Mouse (Mus musculus) limb, embryonic 15.5 days (tissue): ENCODE results near the gene Zfp3. TPM values are rescaled to one million over a fixed set of nuclear protein-coding genes. Genes with fewer than 3 reads are reported as not detected.
"Not testable (repeated sequence)": the region's sequence is repeated elsewhere in the genome, so short reads cannot be mapped to it uniquely, and the experiment has no call there.

Experiments
- ATAC-seq: fragments of 200-750 bp; cut with Nextera tagmentation; 2 replicates; pipeline ENCODE4 v1.8.0; 2017; ENCODE audit warnings: low read depth, moderate TSS enrichment; ENCODE audit not compliant: insufficient number of reproducible peaks, low FRiP score, low TSS enrichment
- H3K27ac ChIP-seq: fragments of 300-500 bp; sonication (generic); 2 replicates; pipeline ENCODE4 v1.5.1; 2015; ENCODE audit warnings: moderate library complexity, mild to moderate bottlenecking, inconsistent platforms
- H3K27me3 ChIP-seq: fragments of 300-500 bp; sonication (generic); 2 replicates; pipeline ENCODE4 v1.6.1; 2015; ENCODE audit warnings: inconsistent platforms
- H3K36me3 ChIP-seq: fragments of 300-500 bp; sonication (generic); 2 replicates; pipeline ENCODE4 v1.6.1; 2015; ENCODE audit warnings: inconsistent platforms
- H3K4me1 ChIP-seq: fragments of 300-500 bp; sonication (generic); 2 replicates; pipeline ENCODE4 v1.6.1; 2015; ENCODE audit warnings: inconsistent platforms
- H3K4me2 ChIP-seq: fragments of 300-500 bp; sonication (generic); 2 replicates; pipeline ENCODE4 v1.6.1; 2015; ENCODE audit warnings: mild to moderate bottlenecking, inconsistent platforms
- H3K4me3 ChIP-seq: fragments of 300-500 bp; sonication (generic); 2 replicates; pipeline ENCODE4 v1.5.1; 2015; ENCODE audit warnings: mild to moderate bottlenecking, inconsistent platforms
- H3K9ac ChIP-seq: fragments of 300-500 bp; sonication (generic); 2 replicates; pipeline ENCODE4 v1.6.1; 2015; ENCODE audit warnings: inconsistent platforms
- H3K9me3 ChIP-seq: fragments of 300-500 bp; sonication (generic); 2 replicates; pipeline ENCODE4 v1.6.1; 2016; ENCODE audit warnings: inconsistent platforms
- whole genome bisulfite sequencing: fragments of 180-500 bp; shearing (Covaris S2); methylation state at CpG from one replicate; pipeline ENCODE4 v1.1.7; 2015; 5-methylcytosine and 5-hydroxymethylcytosine counted together
- polyA plus RNA-seq: library from polyadenylated mRNA; unstranded; fragments of >200 nt; fragmentation: Nextera tagmentation; extraction: Ambion mirVana; gene quantifications from 2 replicates; pipeline ENCODE4 v1.2.1, GENCODE M21; 2015

Zfp3 gene
- polyA plus RNA-seq, 1 experiment from 2014 or later, result 7.3 TPM

GRCm38 (mm10) chr11:70741603-70742002 is 22.4 kb upstream of the Zfp3 start:
- no peak overlapping the region for H3K9ac ChIP-seq
- H3K4me3 ChIP-seq, result no peak overlapping the region
- no peaks in the 10 kb centered on the region for H3K27me3 ChIP-seq
- no peak overlapping the region for H3K27ac ChIP-seq
- H3K4me2 ChIP-seq, result no peak overlapping the region
- no peaks in the 10 kb centered on the region for H3K9me3 ChIP-seq
- no peak for ATAC-seq
- no peaks in the 10 kb centered on the region; the same call in 1 of the 2 replicates for H3K4me1 ChIP-seq
- no peaks in the 10 kb centered on the region for H3K36me3 ChIP-seq
- 87% methylated on average over 3 of the region's 3 CpGs for WGBS

DNA sequence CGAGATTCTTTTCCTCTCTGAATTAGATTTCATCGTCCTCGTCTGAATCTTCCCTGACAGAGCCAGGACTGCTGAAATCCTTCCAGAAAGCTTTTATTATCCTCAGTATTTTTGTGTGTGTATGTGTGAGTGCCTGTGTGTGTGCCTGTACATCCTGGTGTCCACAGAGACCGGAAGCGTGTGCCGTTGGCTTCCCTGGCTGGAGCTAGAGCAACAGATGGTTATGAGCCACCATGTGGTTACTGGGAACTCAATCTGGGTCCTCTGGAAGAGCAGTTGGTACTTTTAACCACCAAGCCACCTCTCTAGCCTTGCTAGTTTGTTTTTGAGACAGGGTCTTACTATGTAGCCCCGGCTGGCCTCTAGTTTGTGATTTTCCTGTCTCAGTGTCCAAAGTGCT is 21.9 kb upstream of the Zfp3 start:
- no peak overlapping the region for H3K4me3 ChIP-seq
- no peaks in the 10 kb centered on the region for H3K9me3 ChIP-seq
- no peaks in the 10 kb centered on the region for H3K36me3 ChIP-seq
- 76% methylated on average over 7 of the region's 7 CpGs for WGBS
- H3K9ac ChIP-seq, result no peak overlapping the region
- no peak overlapping the region for H3K4me2 ChIP-seq
- no peak for ATAC-seq
- H3K27ac ChIP-seq, result no peak overlapping the region
- H3K27me3 ChIP-seq, result no peaks in the 10 kb centered on the region
- no peaks in the 10 kb centered on the region; the same call in 1 of the 2 replicates for H3K4me1 ChIP-seq

GRCm38 (mm10) chr11:70742581-70743459 is 21.2 kb upstream of the Zfp3 start:
- no peaks in the 10 kb centered on the region for H3K27me3 ChIP-seq
- H3K36me3 ChIP-seq, result no peaks in the 10 kb centered on the region
- no peaks in the 10 kb centered on the region; the same call in 1 of the 2 replicates for H3K4me1 ChIP-seq
- no peaks in the 10 kb centered on the region for H3K9me3 ChIP-seq
- no peak overlapping the region for H3K9ac ChIP-seq
- WGBS, result 75% methylated on average over 12 of the region's 12 CpGs
- no peak overlapping the region for H3K4me2 ChIP-seq
- H3K4me3 ChIP-seq, result no peak overlapping the region
- H3K27ac ChIP-seq, result no peak overlapping the region
- ATAC-seq, result no peak

DNA sequence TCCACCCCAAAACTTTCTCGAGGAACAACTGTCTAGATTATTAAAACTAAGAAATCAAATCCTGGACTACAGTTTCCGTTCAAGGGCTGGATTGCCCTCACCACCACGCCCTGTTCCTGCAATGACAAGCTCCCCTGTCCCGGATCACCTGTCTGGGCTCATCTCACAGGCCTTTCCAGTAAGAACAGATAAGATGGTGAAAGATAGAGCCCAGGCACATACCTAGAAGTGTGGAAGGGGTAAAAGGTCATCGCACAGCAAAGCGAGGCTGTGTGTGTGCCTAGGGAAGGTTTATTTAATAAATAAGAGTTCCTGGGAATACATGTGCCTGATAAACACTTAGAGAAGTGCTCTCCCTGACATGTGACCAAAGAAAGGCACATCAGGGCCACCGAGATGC is 18.4 kb upstream of the Zfp3 start:
- H3K27ac ChIP-seq, result no peak overlapping the region
- 77% methylated on average over 7 of the region's 7 CpGs for WGBS
- H3K4me1 ChIP-seq, result no peaks in the 10 kb centered on the region; the same call in 1 of the 2 replicates
- no peaks in the 10 kb centered on the region for H3K36me3 ChIP-seq
- no peak overlapping the region for H3K9ac ChIP-seq
- H3K4me2 ChIP-seq, result no peak overlapping the region
- no peaks in the 10 kb centered on the region for H3K27me3 ChIP-seq
- H3K9me3 ChIP-seq, result no peaks in the 10 kb centered on the region
- no peak for ATAC-seq
- H3K4me3 ChIP-seq, result no peak overlapping the region

DNA sequence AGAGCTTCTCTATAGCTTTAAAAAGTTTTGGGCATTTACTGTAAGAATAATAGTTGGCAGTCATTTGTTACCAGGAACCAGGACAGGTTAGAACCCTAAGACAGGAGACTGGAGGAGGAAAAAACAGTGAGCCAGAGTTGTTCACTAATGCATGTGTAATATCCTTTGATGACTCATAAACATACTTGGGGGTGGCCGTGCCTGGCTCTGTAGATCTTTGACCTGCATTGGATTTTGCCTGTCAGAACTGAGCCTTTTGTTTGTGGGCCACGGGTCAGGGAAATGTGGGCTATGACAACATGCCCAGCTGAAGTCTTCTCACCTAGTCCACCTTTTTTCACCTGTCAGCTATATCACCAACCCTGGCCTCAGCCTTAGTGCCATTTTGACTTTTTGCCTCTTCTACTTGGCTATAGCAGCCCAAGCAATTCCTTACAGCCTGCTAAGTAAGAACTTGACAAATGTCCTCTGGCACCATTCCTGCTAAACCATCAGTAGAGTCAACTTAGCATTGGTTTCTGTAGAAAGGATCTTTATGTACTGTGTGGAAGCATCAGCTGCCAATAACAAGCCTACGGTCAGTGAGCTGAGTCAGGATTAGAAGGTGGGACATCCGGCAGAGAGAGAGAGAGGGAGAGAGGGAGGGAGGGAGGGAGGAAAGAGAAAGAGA is 16.0 kb upstream of the Zfp3 start:
- no peak for ATAC-seq
- H3K4me2 ChIP-seq, result no peak overlapping the region
- WGBS, result 90% methylated on average over 4 of the region's 4 CpGs
- H3K4me1 ChIP-seq, result no peaks in the 10 kb centered on the region
- H3K4me3 ChIP-seq, result no peak overlapping the region
- H3K9me3 ChIP-seq, result no peaks in the 10 kb centered on the region
- H3K9ac ChIP-seq, result no peak overlapping the region
- no peaks in the 10 kb centered on the region for H3K27me3 ChIP-seq
- no peak overlapping the region for H3K27ac ChIP-seq
- no peaks in the 10 kb centered on the region for H3K36me3 ChIP-seq

GRCm38 (mm10) chr11:70752337-70753017 is 11.5 kb upstream of the Zfp3 start:
- Histone ChIP-seq H3K9ac (no peak overlapping the region), H3K27ac (no peak overlapping the region), H3K4me2 (no peak overlapping the region), H3K36me3 (no peaks in the 10 kb centered on the region), H3K9me3 (no peaks in the 10 kb centered on the region), H3K27me3 (no peaks in the 10 kb centered on the region), H3K4me3 (no peak overlapping the region), H3K4me1 (no peaks in the 10 kb centered on the region)
- 78% methylated on average over 4 of the region's 4 CpGs for WGBS
- no peak for ATAC-seq

GRCm38 (mm10) chr11:70753146-70753545 is 10.9 kb upstream of the Zfp3 start:
- no peaks in the 10 kb centered on the region for H3K4me1 ChIP-seq
- no peak overlapping the region for H3K4me3 ChIP-seq
- no peaks in the 10 kb centered on the region for H3K36me3 ChIP-seq
- no peak overlapping the region for H3K4me2 ChIP-seq
- H3K27me3 ChIP-seq, result no peaks in the 10 kb centered on the region
- H3K27ac ChIP-seq, result no peak overlapping the region
- H3K9me3 ChIP-seq, result no peaks in the 10 kb centered on the region
- H3K9ac ChIP-seq, result no peak overlapping the region
- 89% methylated on average over 10 of the region's 10 CpGs for WGBS
- no peak for ATAC-seq

- WGBS, result 66% methylated on average over 4 of the region's 4 CpGs
- ATAC-seq, result no peak
- H3K9me3 ChIP-seq, result no peaks in the 10 kb centered on the region
Measured at GRCm38 (mm10) chr11:70754476-70754875, 9.5 kb upstream of the Zfp3 start.

GRCm38 (mm10) chr11:70754958-70755357 is 9.1 kb upstream of the Zfp3 start:
- Histone ChIP-seq H3K36me3 (no peaks in the 10 kb centered on the region), H3K9me3 (no peaks in the 10 kb centered on the region), H3K9ac (no peak overlapping the region), H3K27ac (no peak overlapping the region), H3K4me3 (no peak overlapping the region), H3K4me1 (no peaks in the 10 kb centered on the region), H3K27me3 (no peaks in the 10 kb centered on the region), H3K4me2 (no peak overlapping the region)
- no peak for ATAC-seq
- 64% methylated on average over 7 of the region's 7 CpGs for WGBS

More at GRCm38 (mm10) chr11:70754476-70754875, 9.5 kb upstream of the Zfp3 start:
- Histone ChIP-seq H3K27ac (no peak overlapping the region), H3K27me3 (no peaks in the 10 kb centered on the region), H3K4me2 (no peak overlapping the region), H3K9ac (no peak overlapping the region), H3K36me3 (no peaks in the 10 kb centered on the region), H3K4me1 (no peaks in the 10 kb centered on the region), H3K4me3 (no peak overlapping the region)

DNA sequence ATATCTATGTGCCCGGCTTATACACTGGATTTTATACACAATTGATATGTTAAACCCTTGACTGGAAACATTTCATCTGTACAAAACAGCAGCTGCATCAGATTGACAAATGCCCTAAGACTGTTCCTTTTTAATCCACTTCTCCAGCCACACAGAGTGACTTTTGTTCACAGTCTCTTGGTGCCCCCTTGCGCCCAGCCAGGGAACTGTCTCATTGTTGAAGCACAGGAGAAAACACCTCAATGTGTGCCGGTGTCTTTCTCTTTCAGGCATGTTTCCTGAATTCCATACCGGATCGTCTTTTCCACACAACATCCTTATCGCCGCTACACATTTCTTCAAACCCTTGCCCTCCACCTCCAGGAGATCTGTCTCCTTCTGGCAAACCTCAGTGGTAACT is 8.4 kb upstream of the Zfp3 start:
- H3K27ac ChIP-seq, result no peak overlapping the region
- ATAC-seq, result no peak
- no peak overlapping the region for H3K9ac ChIP-seq
- no peaks in the 10 kb centered on the region for H3K27me3 ChIP-seq
- no peak overlapping the region for H3K4me2 ChIP-seq
- 10% methylated on average over 7 of the region's 7 CpGs for WGBS
- H3K9me3 ChIP-seq, result no peaks in the 10 kb centered on the region
- no peaks in the 10 kb centered on the region for H3K4me1 ChIP-seq
- no peaks in the 10 kb centered on the region for H3K36me3 ChIP-seq
- H3K4me3 ChIP-seq, result no peak overlapping the region

DNA sequence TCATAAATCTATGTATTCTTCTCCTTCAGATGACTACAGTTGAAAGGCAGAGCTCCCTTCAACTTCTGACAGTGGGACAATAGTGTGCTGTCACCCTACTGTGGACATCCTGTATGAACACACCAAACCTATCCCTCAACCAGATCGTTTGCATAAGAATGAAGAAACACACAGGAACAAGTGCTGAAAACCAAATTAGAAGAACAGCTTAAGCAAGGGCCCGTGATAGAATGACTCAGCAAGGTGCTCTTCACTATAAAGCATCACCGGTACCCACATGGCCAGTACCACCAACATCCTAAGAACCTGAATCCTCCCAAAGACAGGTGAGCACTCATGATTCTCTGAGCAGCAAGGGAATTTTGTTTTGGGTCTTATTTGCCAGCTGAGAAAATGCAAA is 3.6 kb upstream of the Zfp3 start:
- ATAC-seq, H3K4me3 ChIP-seq, H3K27ac ChIP-seq, H3K9ac ChIP-seq, H3K27me3 ChIP-seq, H3K36me3 ChIP-seq, H3K9me3 ChIP-seq, H3K4me2 ChIP-seq: not testable (repeated sequence)
- 57% methylated on average over 3 of the region's 3 CpGs for WGBS
- H3K4me1 ChIP-seq, result peaks cover 13% of the 10 kb centered on the region; the same call in 1 of the 2 replicates

GRCm38 (mm10) chr11:70762641-70763040 is 1.4 kb upstream of the Zfp3 start:
- no peak for ATAC-seq
- H3K36me3 ChIP-seq, result peaks cover 2% of the 10 kb centered on the region; the same call in 1 of the 2 replicates
- H3K9me3 ChIP-seq, result no peaks in the 10 kb centered on the region
- no peaks in the 10 kb centered on the region for H3K27me3 ChIP-seq
- H3K9ac ChIP-seq, result no peak overlapping the region
- 76% methylated on average over 9 of the region's 9 CpGs for WGBS
- H3K27ac ChIP-seq, result no peak overlapping the region
- peaks cover 17% of the 10 kb centered on the region for H3K4me1 ChIP-seq
- no peak overlapping the region for H3K4me3 ChIP-seq
- H3K4me2 ChIP-seq, result no peak overlapping the region
